Mouse (Mus musculus) right cerebral cortex, postnatal 10 days (tissue): ENCODE data around the gene Cilp.
"Not testable (repeated sequence)": the region's sequence is repeated elsewhere in the genome, so short reads cannot be mapped to it uniquely, and the experiment has no call there.

ENCODE experiments used
- DNase-seq, 2 experiments: peaks; one replicate each; pipeline ENCODE4 v3.0.0; 2021; ENCODE audit warnings: low spot score in 2 of 2

Gene Cilp

DNA sequence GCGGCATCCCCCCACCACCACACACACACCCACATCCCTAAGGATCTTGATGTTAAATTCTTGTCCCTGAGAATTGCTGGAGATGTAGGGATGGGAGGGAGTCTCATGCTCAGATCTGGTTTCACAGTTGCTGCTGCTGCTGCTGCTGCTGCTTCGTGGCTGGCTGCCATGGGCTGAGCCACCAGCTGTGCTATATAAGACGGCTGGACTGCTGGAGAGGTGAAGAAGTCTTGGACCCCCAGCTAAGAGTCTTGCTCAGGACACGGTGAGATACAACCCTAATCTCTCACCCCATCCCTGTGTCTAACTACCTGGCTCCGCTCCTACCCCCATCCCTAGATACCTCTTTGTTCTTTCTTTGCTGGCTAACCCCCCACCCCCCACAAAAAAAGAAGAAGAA is at the start of gene Cilp:
Gene Cilp, plus strand, starts transcription at position 222 of the 400 bp plus-strand sequence.
- no peak for DNase-seq

DNA sequence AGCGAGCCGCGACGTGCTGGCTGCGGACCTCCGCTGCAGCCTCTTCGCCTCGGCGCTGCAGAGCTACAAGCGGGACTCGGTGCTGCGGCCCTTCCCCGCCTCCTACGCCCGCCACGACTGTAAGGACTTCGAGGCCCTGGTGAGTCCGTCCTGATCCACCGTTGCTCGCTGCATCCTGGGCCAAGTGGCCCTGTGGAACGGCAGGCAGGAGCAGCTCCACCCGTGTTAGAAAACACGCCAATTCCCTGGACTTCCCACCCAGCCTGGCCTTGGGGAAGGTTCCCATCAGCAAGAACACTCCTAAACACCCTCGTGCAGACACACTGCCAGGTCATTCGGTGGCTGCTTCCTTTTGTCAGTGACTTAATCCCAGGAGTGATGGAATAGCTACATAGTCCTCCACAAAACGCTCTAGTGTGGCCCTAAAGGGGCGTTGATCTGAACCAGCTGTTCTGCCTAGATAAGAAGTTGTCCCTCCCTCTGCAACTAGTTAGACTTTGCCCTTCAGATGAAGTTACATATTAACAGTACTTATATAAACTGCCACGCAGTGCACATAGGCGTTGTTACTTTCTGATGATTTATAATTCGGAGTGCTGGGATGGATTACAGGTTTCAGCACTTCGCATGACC is 49.4 kb upstream of the Cilp start:
- DNase-seq, result no peak

DNA sequence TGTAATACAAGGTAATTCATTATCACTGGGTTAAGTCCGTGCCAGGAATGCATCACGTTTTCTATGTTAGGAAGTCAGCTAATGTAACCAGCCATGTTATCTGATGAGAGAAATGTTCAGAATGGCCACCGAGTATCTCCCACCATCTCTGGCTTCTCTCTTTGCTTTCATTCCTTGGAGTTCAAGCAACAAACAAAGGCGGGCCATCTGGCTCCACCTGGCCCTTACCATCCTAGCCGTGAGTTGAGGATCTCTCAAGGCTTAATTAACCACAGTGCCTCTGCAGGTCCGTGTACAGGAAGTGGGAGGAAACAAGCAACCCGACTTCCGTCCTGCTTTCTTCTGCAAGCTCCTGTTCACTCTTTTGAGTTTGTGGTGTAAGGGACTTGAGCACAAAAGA is 48.0 kb upstream of the Cilp start:
- no peak for DNase-seq

- DNase-seq, result no peak
Measured at GRCm38 (mm10) chr9:65217661-65218060, 47.3 kb upstream of the Cilp start.

- DNase-seq, result no peak
Measured at GRCm38 (mm10) chr9:65218916-65219315, 46.1 kb upstream of the Cilp start.

DNA sequence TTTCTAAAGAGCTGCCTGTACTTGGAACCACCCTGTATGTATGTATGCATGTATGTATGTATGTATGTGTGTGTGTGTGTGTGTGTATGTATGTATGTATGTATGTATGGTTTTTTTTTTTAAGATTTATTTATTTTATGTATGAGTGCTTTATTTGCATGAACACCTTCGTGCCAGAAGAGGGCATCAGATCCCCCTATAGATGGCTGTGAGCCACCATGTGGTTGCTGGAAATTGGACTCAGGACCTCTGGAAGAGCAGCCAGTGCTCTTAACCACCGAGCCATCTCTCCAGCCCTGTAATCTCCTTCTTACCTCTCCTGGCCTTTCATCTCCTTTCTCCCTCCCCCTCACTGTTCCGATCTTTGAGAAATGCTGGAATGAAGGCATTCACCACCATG is 44.6 kb upstream of the Cilp start:
- DNase-seq, result not testable (repeated sequence)

- no peak for DNase-seq
Measured at GRCm38 (mm10) chr9:65223927-65224326, 41.1 kb upstream of the Cilp start.

GRCm38 (mm10) chr9:65225795-65226194 is 39.2 kb upstream of the Cilp start:
- DNase-seq, result no peak

GRCm38 (mm10) chr9:65230250-65230649 is 34.7 kb upstream of the Cilp start:
- DNase-seq, result no peak

- no peak for DNase-seq
Measured at GRCm38 (mm10) chr9:65231284-65231683, 33.7 kb upstream of the Cilp start.

- DNase-seq, result no peak
Measured at GRCm38 (mm10) chr9:65233243-65233985, 31.6 kb upstream of the Cilp start.

- DNase-seq, result no peak
Measured at GRCm38 (mm10) chr9:65234734-65235133, 30.2 kb upstream of the Cilp start.

DNA sequence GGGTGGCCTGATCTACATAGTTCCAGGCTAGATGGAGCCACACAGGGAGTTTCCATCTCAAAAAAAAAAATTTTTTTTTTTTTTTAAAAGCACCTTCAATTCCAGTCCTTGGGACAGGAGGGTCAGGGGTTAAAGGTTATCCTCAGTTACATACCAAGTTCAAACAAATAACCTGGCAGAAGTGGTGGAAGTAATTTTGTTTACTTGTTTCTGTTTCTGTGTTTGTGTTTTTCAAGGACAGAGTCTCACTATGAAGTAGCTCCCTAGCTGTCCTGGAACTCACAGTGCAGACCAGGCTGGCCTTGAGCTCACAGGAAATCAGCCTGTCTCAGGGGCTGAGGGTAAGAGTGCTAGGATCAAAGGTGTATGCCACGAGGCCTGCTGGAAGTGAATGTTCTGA is 29.4 kb upstream of the Cilp start:
- no peak for DNase-seq

DNA sequence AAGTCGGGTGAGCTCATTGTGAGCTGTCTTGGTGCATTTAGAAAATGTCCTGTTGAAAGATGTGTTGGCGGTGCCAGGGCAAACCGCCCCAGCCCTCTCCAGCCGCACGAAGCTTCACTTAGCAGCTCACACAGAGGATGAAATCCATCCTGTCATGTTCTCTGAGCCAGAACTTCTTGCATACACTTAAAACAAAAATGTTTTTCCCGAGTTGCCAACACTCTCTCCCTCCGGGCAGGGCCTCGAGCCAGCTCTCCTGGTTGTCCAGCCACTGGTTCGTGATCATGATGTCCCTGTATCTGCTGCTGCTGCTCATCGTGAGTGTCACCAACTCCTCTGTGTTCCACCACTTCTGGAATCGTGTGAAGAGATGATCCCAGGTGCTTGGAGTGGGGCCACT is 27.4 kb upstream of the Cilp start:
- DNase-seq, result no peak

GRCm38 (mm10) chr9:65238191-65238760 is 26.7 kb upstream of the Cilp start:
- no peak for DNase-seq

DNA sequence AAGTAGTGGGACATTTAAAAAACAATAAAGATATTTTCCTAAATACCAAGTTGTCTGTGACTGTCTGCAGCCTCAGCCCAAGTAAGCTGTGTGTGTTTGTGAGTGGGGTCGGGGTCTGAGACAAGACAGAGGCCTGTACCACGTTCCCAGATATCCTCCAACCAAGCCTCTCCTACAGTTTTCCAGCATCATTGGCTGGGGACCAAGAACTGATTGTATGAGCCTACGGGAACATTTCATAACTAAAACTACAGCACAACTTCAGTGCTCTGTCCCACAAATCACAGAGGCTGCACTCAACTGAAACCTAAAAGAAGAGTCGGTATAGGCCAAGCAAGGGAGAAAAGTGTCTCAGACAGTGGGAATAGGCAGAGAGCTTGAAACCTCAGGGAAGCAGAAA is 25.8 kb upstream of the Cilp start:
- DNase-seq, result no peak

GRCm38 (mm10) chr9:65239731-65240130 is 25.2 kb upstream of the Cilp start:
- DNase-seq, result no peak

- DNase-seq, result no peak
Measured at GRCm38 (mm10) chr9:65240587-65240986, 24.4 kb upstream of the Cilp start.

GRCm38 (mm10) chr9:65241973-65242372 is 23.0 kb upstream of the Cilp start:
- no peak for DNase-seq

- no peak for DNase-seq
Measured at GRCm38 (mm10) chr9:65243249-65243648, 21.7 kb upstream of the Cilp start.

- DNase-seq, result no peak
Measured at GRCm38 (mm10) chr9:65244036-65244806, 20.8 kb upstream of the Cilp start.
